Mouse (Mus musculus) ovary, adult 18-20 months (tissue): ENCODE data around the gene Atf7ip.

ENCODE experiments used
- DNase-seq: peaks from one replicate; pipeline ENCODE4 v3.0.0; 2022; ENCODE audit warnings: low spot score, mixed read lengths

The Atf7ip gene

DNA sequence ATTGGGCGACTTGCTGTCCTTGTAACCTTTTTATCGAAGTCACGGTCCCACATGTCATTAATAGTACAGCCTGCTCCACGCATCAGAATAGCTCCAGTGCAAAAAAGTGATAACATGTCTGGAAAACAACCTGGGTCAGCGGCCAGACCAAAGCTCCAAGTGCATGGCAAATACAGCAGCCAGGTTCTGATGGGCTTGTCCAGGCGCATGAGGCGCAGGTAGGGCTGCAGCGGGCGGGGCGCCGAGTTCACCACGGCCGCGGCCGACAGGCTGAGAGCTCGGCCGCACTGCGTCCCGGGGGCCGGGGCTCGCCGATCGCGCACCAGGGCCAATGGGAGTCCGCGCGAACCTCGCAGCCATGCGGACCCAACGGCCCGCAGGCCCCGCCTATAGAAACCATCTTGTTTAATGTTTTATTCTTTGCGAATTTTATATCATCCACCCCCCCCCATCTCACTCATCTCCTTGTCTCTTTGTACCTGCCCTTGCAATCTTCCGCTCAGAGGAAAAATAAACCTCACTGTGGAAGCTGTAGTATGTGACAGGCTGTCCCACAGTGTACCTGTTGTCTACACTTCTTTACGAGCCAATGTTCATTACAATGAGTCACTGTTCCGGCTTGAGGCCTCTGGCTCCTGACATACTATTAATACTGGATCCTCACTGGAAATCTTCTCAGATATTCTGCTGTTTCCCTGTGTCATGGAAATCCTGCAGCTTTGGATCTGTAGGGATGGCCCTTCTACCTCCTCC is 19.0 kb upstream of the Atf7ip start:
- DNase-seq: no peak

DNA sequence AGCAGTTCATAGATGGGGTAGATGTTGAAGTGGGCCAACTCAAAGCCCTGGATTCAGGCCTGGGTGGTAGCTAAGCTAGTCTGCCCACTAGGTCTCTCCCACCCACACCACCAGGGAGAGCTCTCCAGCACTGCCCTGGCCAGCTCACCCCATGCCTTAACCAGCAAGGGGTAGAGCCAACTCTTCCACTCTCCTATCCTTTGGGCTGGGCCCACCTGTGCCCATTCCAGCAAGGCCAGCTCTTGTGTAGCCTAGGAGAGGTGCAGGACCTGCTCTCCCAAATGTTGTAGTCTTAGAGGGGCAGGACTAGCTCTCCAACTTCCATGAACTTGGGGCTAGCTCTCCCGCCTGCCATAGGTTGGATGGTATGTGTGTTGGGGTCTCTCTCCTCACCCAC is 18.4 kb upstream of the Atf7ip start:
- DNase-seq: no peak

DNA sequence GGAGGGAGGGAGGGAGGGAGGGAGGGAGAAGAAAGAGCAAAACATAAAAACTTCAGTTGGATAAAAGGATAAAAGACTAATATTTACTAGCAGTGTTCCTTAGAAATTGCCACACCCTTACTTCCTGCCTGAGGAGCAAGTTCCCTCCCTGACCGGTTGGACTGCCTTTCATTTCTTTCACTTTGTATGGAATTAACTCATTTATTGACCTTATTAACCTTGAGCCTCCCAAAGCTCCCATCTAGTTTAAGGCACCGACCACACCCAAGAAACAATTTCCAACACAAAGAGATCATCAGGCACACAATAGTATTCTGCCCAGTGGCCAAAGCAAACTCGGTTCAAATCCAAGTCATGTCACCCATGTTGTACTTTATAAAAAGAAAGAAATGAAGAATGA is 16.1 kb upstream of the Atf7ip start:
- DNase-seq: no peak

- DNase-seq: no peak
These were observed 15.2 kb upstream of the Atf7ip start for GRCm38 (mm10) chr6:136490516-136491475.

- DNase-seq: no peak
These were observed 14.3 kb upstream of the Atf7ip start for GRCm38 (mm10) chr6:136491631-136492030.

GRCm38 (mm10) chr6:136492251-136492650 is 13.7 kb upstream of the Atf7ip start:
- no peak for DNase-seq

- DNase-seq: no peak
These were observed 12.5 kb upstream of the Atf7ip start for GRCm38 (mm10) chr6:136493486-136493885.

DNA sequence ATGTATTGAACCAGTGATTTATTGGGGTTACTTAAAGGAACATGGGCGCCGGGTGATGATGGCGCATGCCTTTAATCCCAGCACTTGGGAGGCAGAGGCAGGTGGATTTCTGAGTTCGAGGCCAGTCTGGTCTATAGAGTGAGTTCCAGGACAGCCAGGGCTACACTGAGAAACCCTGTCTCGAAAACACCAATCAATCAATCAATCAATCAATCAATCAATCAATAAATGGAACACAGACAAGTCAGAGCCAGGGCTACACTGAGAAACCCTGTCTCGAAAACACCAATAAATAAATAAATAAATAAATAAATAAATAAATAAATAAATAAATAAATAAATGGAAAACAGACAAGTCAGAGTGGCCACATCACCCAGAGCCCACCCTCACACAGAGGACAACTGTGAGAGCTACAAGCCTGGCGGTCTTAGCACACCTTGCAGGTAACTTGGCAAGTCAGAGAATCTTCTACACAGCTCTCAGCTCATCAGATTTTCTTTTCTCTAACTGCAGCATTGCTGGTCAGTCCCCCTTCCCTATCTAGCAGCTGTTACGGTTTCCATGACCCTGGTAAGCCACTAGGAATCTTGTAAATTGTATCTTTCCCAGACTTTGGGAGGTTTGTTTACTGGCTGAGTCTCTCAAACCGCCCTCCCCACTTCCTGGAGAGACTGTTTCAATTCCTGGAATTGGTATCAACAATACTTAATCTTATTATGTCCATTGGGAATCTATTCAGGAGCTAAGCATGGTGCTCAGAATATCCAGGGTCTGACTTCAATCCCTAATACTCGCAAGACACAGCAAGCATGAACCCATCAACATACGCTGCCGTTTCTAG is 11.8 kb upstream of the Atf7ip start:
- DNase-seq: no peak

DNA sequence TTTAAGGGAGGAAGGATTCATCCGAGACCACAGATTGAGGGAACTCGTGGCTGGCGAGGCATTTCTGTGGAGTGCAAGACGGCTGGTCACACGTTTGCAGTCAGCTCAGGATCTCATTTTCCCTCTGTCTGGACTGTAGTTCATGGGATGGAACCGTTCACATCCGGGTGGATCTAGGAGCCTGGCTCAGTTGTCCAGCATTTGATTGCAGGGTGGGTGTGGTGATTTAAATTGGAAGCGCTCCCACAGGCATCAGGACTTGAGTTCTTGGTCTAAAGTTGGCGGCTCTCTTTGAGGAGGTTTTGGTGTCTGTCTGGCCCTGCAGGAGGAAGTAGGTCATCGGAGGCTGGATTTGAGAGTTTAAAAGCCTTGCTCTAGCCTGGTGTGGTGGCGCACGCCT is 10.9 kb upstream of the Atf7ip start:
- DNase-seq: no peak

DNA sequence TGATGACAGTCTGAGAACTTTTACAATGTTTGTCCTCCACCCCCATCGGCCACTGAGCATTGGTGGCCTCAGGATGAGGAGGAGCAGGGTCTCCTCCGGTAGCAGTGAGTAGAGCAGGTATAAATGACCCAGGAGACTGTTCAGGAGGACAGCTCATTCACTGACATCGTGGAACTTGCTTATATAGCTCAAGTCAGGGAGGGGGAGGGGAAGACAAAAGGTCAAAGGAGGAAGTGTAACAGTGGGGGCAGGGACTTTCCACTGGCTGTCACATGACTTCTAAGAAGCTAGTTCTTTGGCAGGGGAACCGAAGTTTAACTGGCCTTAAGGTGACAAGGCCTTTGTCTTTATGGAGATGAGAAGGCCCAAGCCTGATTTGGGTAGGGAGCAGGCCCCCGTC is 8.2 kb upstream of the Atf7ip start:
- no peak for DNase-seq

GRCm38 (mm10) chr6:136499292-136499977 is 6.5 kb upstream of the Atf7ip start:
- DNase-seq: peak; percentile 71

DNA sequence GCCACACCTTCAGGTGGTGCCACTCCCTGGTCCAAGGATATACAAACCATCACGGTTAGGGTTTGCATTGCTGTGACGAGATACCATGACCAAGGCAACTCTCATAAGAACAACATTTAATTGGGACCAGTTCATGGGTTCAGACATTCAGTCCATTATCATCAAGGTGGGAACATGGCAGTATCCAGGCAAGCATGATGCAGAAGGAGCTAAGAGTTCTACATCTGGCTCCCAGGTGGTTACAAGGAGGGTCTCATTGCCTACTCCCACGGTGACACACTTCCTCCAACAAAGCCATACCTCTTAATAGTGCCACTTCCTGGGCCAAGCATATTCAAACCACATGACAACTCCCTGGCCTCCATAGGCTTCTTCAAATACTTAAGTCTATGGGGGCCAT is 2.7 kb downstream of the Atf7ip start:
- DNase-seq: no peak

GRCm38 (mm10) chr6:136510945-136511344 is 5.0 kb downstream of the Atf7ip start:
- DNase-seq: no peak

DNA sequence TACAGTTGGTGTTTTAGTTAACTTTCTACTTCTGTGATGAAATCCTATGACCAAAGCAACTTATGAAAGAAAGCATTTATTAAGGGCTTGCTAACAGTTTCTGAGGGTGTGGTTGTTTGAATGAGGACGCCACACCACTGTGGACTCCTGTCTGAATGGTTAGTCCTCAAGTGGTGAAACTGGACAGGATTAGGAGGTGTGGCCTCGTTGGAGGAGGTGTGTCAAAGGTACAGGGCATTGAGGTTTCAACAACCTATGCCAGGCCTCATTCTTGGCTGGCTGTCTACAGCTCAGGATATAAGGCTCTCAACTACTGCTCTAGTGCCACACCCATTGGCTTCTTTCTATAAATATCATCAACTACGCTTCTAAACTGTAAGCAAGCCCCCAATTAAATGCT is 6.4 kb downstream of the Atf7ip start:
- DNase-seq: no peak

- DNase-seq: no peak
These were observed 10.7 kb downstream of the Atf7ip start for GRCm38 (mm10) chr6:136516626-136517025.

GRCm38 (mm10) chr6:136517221-136517620 is 11.3 kb downstream of the Atf7ip start:
- no peak for DNase-seq

GRCm38 (mm10) chr6:136518537-136519246 is 12.7 kb downstream of the Atf7ip start:
- peak; percentile 96 for DNase-seq

DNA sequence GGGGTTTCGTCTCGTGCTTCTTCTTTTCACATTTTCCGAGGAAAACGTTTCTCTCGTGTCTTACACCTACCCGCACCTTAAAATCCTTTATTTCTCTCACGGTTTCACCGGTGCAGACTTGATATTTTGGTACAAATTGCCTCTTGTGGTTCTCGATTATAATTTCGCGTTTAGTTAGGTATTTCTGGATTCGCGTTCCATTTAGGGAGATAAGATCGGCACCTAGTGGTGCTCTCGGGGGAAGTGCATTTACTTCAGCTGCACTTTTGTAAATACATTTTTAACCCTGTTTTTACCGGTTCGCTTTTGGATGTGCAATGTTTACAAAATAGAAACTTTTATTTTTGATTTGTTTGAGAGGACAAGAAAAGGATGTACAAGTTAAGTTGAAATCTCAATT is 13.3 kb downstream of the Atf7ip start:
- DNase-seq: no peak

DNA sequence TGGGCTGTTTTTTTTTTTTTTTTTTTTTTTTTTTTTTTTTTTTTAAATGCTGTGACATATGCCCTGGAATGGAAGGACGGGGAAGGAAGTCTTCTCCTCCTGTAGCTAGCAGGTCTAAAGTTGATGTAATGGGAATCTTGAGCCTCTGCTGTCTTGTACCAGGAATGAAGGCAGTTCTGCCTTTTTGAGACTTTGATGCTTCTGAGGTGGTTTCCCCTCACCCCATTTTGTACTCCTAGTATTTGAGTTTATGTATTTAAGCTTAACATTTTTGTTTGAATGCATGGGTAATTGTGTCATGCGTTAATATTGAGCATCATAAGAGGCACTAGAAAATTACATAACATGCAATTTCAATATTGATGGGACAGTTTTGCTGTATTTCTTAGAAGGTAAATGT is 14.4 kb downstream of the Atf7ip start:
- DNase-seq: no peak

- DNase-seq: no peak
These were observed 15.7 kb downstream of the Atf7ip start for GRCm38 (mm10) chr6:136521681-136522080.

DNA sequence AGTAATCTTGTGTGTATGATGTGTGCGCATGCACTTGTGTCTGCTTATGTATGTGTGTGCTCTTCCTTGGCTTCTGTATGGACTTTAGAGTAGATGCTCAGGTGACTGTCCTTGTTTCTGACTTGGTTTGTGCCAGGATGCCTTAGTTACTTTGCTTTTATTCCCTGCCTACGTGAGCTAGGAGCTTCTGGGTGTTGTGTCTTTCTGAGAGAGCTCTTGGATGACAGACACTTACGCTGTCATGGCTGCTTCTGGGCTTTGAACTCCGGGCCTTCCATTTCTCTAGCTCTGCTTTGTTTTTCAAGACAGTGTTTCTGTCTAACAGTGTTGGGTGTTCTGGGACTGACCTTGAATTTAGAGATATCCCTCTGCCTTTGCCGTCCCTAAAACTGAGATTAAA is 16.7 kb downstream of the Atf7ip start:
- DNase-seq: no peak
